Mouse (Mus musculus) neural tube, embryonic 12.5 days (tissue): Measurements from ENCODE around the gene Cdc14a. TPM values are rescaled to one million over a fixed set of nuclear protein-coding genes. Genes with fewer than 3 reads are reported as not detected.

Experiments used
- ATAC-seq: fragments of 200-750 bp; cut with Nextera tagmentation; 2 replicates; pipeline ENCODE4 v1.8.0; 2017; ENCODE audit warnings: low read depth, mild to moderate bottlenecking, moderate TSS enrichment, moderate library complexity; ENCODE audit not compliant: low FRiP score
- H3K27ac ChIP-seq: fragments of 300-500 bp; sonication (generic); 2 replicates; pipeline ENCODE4 v1.5.1; 2016
- H3K27me3 ChIP-seq: fragments of 300-500 bp; sonication (generic); replicated peaks from 2 replicates; pipeline ENCODE4 v1.6.1; 2016; ENCODE audit warnings: mild to moderate bottlenecking
- H3K36me3 ChIP-seq: fragments of 300-500 bp; sonication (generic); 2 replicates; pipeline ENCODE4 v1.6.1; 2016; ENCODE audit warnings: mild to moderate bottlenecking
- H3K4me1 ChIP-seq: fragments of 300-500 bp; sonication (generic); 2 replicates; pipeline ENCODE4 v1.6.1; 2016
- H3K4me2 ChIP-seq: fragments of 300-500 bp; sonication (generic); replicated peaks from 2 replicates; pipeline ENCODE4 v1.6.1; 2016; ENCODE audit warnings: mild to moderate bottlenecking
- H3K4me3 ChIP-seq: fragments of 300-500 bp; sonication (generic); 2 replicates; pipeline ENCODE4 v1.5.1; 2016
- H3K9ac ChIP-seq: fragments of 300-500 bp; sonication (generic); 2 replicates; pipeline ENCODE4 v1.6.1; 2016; ENCODE audit warnings: mild to moderate bottlenecking
- H3K9me3 ChIP-seq: fragments of 300-500 bp; sonication (generic); 2 replicates; pipeline ENCODE4 v1.6.1; 2016; ENCODE audit warnings: mild to moderate bottlenecking
- WGBS: fragments of 180-500 bp; shearing (Covaris S2); methylation state at CpG from one replicate; pipeline ENCODE4 v1.1.7; 2016; 5-methylcytosine and 5-hydroxymethylcytosine counted together
- polyA plus RNA-seq: library from polyadenylated mRNA; unstranded; fragments of >200 nt; fragmentation: Nextera tagmentation; extraction: Ambion mirVana; gene quantifications from 2 replicates; pipeline ENCODE4 v1.2.1, GENCODE M21; 2016

The Cdc14a gene
- polyA plus RNA-seq, 1 experiment from 2014 or later: 17.1 TPM

DNA sequence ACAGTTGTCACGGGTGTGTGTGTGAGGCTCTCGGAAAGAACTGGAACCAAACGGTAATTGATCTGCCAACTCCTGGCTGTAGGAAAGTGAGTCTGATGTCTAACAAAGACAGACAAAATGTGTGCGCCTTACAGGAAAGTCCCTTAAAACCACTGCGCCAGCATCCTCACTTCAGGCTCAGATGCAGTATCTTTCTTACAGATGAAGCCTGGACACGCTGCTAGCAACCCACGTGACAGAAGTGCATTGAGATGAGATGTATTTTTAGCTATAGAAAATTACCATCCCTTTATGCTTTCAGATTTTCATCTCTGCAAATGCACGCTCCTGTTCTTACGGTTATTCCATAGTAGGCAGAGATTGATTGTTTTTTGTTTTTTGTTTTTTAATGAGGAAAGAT lies 181.1 kb downstream of the Cdc14a start:
- no peak for ATAC-seq
- H3K9ac ChIP-seq: no peak overlapping the region
- H3K4me3 ChIP-seq: no peak overlapping the region
- no peaks in the 10 kb centered on the region for H3K4me1 ChIP-seq
- H3K4me2 ChIP-seq: no peak overlapping the region
- no peaks in the 10 kb centered on the region for H3K9me3 ChIP-seq
- WGBS: 80% methylated on average over 9 of the region's 9 CpGs
- no peaks in the 10 kb centered on the region for H3K27me3 ChIP-seq
- H3K36me3 ChIP-seq: no peaks in the 10 kb centered on the region
- H3K27ac ChIP-seq: no peak overlapping the region

DNA sequence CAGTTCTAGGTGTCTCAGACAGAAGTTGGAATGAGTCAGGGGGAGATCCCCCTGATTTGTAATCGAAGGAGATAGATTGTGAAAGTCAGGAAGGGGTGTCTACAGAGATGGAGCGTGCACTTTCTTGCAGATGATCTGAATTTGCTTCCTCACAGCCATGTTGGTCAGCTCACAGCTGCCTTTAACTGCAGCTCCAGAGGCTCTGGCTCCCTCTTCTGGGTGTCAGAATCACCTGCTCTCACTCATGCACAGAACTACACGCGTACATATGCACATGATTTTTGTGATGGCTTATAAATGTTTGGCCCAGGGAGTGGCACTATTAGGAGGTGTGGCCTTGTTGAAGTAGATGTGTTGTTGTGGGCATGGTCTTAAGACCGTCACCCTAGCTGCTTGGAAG lies 186.3 kb downstream of the Cdc14a start:
- no peak overlapping the region for H3K9ac ChIP-seq
- ATAC-seq: no peak
- H3K9me3 ChIP-seq: no peaks in the 10 kb centered on the region
- WGBS: 87% methylated on average over 5 of the region's 5 CpGs
- no peak overlapping the region for H3K4me3 ChIP-seq
- H3K36me3 ChIP-seq: no peaks in the 10 kb centered on the region
- H3K27ac ChIP-seq: no peak overlapping the region
- H3K27me3 ChIP-seq: no peaks in the 10 kb centered on the region
- no peak overlapping the region for H3K4me2 ChIP-seq
- no peaks in the 10 kb centered on the region for H3K4me1 ChIP-seq

DNA sequence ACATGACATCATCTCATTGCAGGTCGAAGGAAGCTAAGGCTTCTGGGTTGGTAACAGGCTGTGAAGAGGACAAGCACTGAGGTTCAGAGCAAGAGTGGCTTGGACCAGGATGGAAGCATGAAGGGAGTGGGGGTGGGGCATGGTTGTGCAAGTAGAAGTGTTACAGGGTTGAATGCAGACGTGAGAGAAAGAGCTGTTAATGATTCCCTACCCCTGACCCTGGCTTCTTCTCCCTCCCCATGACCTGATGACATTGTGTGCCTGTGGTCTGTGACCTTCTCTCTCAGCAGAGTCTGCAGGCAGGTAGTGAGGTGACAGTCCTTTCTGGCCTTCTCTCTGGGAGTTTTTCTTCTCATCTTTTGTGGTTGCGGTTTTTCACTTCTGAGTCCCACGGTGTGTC lies 187.0 kb downstream of the Cdc14a start:
- Histone ChIP-seq H3K4me3 (no peak overlapping the region), H3K4me2 (no peak overlapping the region), H3K27me3 (no peaks in the 10 kb centered on the region), H3K9me3 (no peaks in the 10 kb centered on the region), H3K9ac (no peak overlapping the region), H3K27ac (no peak overlapping the region), H3K4me1 (no peaks in the 10 kb centered on the region), H3K36me3 (no peaks in the 10 kb centered on the region)
- WGBS: 79% methylated on average over 4 of the region's 4 CpGs
- no peak for ATAC-seq

DNA sequence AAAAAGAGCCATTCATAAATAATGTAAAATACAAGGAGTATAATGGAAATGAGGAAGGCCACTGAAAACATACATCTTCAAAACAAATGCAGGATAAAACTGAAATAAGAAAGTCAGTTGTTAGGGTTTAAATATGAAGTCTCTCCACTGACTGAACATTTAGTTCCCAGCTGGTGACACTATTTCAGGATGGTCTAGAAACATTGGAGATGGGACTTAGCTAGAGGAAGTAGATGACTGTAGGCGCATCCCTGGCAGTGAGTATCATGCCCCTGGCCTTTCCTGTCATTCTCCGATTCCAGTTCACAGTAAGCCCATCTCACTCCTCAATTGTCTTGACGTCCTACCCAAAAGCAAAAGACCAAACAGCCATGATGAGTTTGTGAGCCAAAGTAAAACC lies 190.3 kb downstream of the Cdc14a start:
- H3K27ac ChIP-seq: no peak overlapping the region
- H3K36me3 ChIP-seq: no peaks in the 10 kb centered on the region
- H3K4me1 ChIP-seq: no peaks in the 10 kb centered on the region
- 81% methylated on average over 3 of the region's 3 CpGs for WGBS
- no peak overlapping the region for H3K4me3 ChIP-seq
- no peaks in the 10 kb centered on the region for H3K9me3 ChIP-seq
- no peak overlapping the region for H3K9ac ChIP-seq
- no peaks in the 10 kb centered on the region for H3K27me3 ChIP-seq
- ATAC-seq: no peak
- H3K4me2 ChIP-seq: no peak overlapping the region

DNA sequence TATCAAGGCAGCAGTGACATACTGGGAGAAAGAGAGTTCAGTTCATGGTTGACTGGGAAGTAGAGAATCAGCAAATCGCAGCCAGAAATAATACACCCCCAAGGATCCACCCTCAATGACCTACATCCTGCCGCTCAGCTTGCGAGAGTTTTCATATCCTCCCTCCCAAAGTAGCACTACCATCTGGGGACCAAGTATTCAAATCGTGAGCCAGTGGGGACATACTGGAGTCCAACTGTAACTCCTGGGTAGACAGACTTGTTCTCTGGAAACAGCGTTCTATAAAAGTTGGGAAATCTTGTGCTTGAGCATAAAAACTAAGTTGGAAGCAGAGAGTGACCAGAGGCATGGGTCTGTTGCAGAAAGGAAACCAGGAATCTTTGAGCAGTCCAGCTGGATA lies 191.1 kb downstream of the Cdc14a start:
- H3K4me1 ChIP-seq: no peaks in the 10 kb centered on the region
- no peak overlapping the region for H3K4me2 ChIP-seq
- H3K9me3 ChIP-seq: no peaks in the 10 kb centered on the region
- H3K27ac ChIP-seq: no peak overlapping the region
- no peaks in the 10 kb centered on the region for H3K27me3 ChIP-seq
- H3K9ac ChIP-seq: no peak overlapping the region
- 80% methylated on average over 5 of the region's 5 CpGs for WGBS
- no peak overlapping the region for H3K4me3 ChIP-seq
- no peaks in the 10 kb centered on the region for H3K36me3 ChIP-seq
- ATAC-seq: no peak

DNA sequence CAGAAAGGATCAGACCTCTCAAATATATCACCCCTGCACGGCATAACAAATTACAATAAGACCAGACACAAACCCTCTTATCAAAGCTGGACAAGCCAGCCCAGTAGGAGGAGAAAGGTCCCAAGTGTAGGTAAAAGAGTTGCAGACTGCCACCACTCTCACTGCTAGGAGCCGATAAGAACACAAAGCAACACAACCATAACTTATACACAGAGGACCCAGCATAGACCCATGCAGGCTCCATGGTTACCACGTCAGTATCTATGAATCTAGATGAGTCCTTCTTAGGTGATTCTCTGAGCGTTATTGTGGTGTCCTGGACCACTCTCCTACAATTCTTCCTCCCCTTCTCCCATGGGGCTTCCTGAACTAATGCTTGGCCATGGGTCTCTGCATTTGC lies 194.5 kb downstream of the Cdc14a start:
- WGBS: 69% methylated on average over 4 of the region's 4 CpGs
- Histone ChIP-seq H3K4me3 (no peak overlapping the region), H3K27me3 (no peaks in the 10 kb centered on the region), H3K4me2 (no peak overlapping the region), H3K9me3 (no peaks in the 10 kb centered on the region), H3K36me3 (no peaks in the 10 kb centered on the region), H3K27ac (no peak overlapping the region), H3K9ac (no peak overlapping the region), H3K4me1 (no peaks in the 10 kb centered on the region)
- ATAC-seq: no peak

DNA sequence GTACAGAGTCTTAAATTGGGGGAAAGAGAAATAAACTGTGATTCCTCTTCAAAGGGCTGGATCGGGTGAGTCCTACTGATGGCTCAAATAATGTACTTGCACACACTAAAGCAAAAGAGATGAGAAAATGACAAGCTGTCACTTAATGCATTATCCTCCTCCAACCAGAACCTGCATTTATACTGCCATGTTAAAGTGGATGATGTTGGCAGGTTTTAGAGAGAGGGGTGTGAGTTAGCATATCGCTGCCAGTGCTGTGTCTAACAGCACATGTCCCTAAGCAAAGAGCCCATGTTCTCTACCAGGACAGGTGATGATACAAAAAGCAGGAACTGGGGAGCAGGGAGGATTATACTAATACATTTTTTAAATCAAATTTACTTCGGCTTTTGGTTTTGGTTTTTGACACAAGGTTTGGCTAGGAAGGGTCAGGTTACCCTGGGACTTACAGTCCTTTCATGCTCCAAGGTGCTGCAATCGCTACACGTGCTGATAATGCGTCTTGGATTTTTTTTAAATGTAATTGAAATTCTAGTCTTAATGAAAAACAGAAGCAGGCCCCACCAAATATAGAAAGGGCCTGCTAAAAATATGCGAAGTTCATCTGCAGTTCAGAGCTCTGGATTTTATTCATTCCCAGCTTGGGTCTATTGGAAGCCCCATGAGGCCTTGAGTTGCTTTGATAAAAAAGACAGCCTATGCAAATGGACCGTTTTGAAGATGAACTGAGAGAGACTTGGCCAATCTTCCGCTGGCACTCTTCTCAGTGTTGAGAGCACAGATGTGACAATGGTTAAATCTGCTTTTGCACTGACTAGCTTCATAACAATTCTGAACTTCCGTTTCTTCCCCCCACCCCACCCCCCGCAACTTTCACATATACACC lies 195.2 kb downstream of the Cdc14a start:
- Histone ChIP-seq H3K27ac (no peak overlapping the region), H3K9me3 (no peaks in the 10 kb centered on the region), H3K4me1 (no peaks in the 10 kb centered on the region), H3K36me3 (no peaks in the 10 kb centered on the region), H3K9ac (no peak overlapping the region), H3K4me2 (no peak overlapping the region), H3K4me3 (no peak overlapping the region), H3K27me3 (no peaks in the 10 kb centered on the region)
- ATAC-seq: no peak
- 56% methylated on average over 11 of the region's 11 CpGs for WGBS

DNA sequence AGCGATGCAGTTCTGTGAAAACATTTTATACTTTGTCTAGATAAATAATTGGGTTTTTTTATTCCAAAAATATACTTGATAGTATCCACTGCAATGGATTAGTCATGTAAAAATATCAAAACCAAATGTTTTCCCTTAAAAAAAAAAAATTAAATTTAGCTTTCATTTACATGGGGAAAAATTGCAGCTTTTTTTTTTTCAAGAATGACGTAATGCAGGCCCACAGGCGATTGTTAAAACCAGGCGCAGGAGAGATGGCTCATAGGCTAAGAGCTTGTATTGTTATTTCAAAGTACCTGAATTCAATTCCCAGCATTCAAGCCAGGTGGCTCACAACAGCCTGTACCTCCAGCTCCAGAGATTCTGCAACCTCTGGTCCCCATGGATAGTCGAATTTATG lies 196.4 kb downstream of the Cdc14a start:
- no peaks in the 10 kb centered on the region for H3K9me3 ChIP-seq
- no peak overlapping the region for H3K9ac ChIP-seq
- H3K4me3 ChIP-seq: no peak overlapping the region
- no peaks in the 10 kb centered on the region for H3K36me3 ChIP-seq
- H3K27ac ChIP-seq: no peak overlapping the region
- H3K4me1 ChIP-seq: peaks cover 4% of the 10 kb centered on the region
- WGBS: 86% methylated on average over 5 of the region's 5 CpGs
- no peak overlapping the region for H3K4me2 ChIP-seq
- H3K27me3 ChIP-seq: no peaks in the 10 kb centered on the region
- ATAC-seq: no peak

DNA sequence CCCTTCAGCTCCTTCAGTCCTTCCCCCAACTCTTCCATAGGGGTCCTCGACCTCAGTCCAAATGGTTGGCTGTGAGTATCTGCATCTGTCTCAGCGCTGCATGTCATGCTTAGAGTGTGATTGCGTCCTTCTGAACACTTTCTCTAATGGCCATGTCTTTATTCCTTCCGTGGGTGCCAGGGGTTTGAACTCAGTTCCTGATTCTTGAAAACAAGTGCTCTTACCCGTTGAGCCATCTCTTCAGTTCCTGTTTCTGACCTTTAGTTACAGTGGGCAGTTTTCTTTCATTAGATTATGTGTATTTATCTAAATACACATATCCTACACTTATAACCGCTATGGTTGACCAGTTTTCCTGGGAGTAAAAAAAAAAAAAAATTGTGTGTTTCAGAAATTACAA lies 196.9 kb downstream of the Cdc14a start:
- no peak overlapping the region for H3K4me2 ChIP-seq
- no peaks in the 10 kb centered on the region for H3K9me3 ChIP-seq
- H3K9ac ChIP-seq: no peak overlapping the region
- H3K36me3 ChIP-seq: no peaks in the 10 kb centered on the region
- no peak overlapping the region for H3K27ac ChIP-seq
- H3K4me3 ChIP-seq: no peak overlapping the region
- no peaks in the 10 kb centered on the region for H3K27me3 ChIP-seq
- no peak for ATAC-seq
- peaks cover 5% of the 10 kb centered on the region for H3K4me1 ChIP-seq
- 88% methylated on average over 6 of the region's 6 CpGs for WGBS

Other genes with a start within 250 kb of the Cdc14a start
- 0.87 and 1.6 TPM in 2 replicates for gene Gpr88, start 170.5 kb downstream of the Cdc14a start, polyA plus RNA-seq
- gene Rtca, start 84.2 kb upstream of the Cdc14a start, polyA plus RNA-seq: 117 and 119 TPM in 2 replicates
- 13.7 and 17.2 TPM in 2 replicates for gene Dbt, start 89.0 kb upstream of the Cdc14a start, polyA plus RNA-seq
- gene Lrrc39, start 138.9 kb upstream of the Cdc14a start, polyA plus RNA-seq: 0.70 and 0.98 TPM in 2 replicates
- 29.5 and 31.7 TPM in 2 replicates for gene Sass6, start 170.9 kb upstream of the Cdc14a start, polyA plus RNA-seq
- 28.7 and 34.4 TPM in 2 replicates for gene Trmt13, start 190.6 kb upstream of the Cdc14a start, polyA plus RNA-seq
- 68.6 and 72.2 TPM in 2 replicates for gene Mfsd14a, start 238.6 kb upstream of the Cdc14a start, polyA plus RNA-seq